Mouse (Mus musculus) T-helper 2 cell (primary cell): ENCODE results near the gene Pygl.

ENCODE experiments used
- in situ Hi-C: fragments of 300-600 bp; cut with MboI, MseI; formaldehyde crosslinking; loops from one replicate; pipeline ENCODE4 v1.15.1; 2025; ENCODE audit warnings: high pct_unique_total_duplicates

Gene Pygl

GRCm38 (mm10) chr12:70231294-70231693 lies at the start of gene Pygl:
Gene Pygl, minus strand, starts transcription at chr12:70231488.
- in situ Hi-C loops = loop anchor here (10.0 kb wide), 1 partner anchor 204 kb away; no protein-coding TSS in a partner anchor

DNA sequence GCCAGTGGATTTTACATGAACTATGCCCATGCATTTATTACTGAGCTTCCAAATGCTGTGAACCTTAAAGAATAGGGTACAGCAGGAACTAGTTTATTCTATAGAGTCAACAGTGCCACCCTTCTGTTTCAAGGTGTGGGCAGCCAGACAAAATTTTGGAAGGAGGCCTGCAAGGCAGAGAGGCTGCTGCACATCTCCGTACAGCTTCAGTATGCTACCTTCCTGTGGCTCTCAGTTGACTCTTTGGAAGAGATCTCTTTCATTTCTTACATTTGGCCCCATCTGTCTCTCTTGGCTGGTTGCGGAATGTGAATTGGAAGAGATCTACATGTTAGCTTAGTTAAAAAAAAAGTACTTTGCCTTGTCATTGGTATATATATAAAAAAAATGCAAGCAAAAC lies 49.6 kb upstream of the Pygl start:
- in situ Hi-C loops = no loop called here

- in situ Hi-C loops = no loop called here
Observed at GRCm38 (mm10) chr12:70280381-70280780, 49.1 kb upstream of the Pygl start.

GRCm38 (mm10) chr12:70277071-70277939 lies 46.0 kb upstream of the Pygl start:
- in situ Hi-C loops = no loop called here

DNA sequence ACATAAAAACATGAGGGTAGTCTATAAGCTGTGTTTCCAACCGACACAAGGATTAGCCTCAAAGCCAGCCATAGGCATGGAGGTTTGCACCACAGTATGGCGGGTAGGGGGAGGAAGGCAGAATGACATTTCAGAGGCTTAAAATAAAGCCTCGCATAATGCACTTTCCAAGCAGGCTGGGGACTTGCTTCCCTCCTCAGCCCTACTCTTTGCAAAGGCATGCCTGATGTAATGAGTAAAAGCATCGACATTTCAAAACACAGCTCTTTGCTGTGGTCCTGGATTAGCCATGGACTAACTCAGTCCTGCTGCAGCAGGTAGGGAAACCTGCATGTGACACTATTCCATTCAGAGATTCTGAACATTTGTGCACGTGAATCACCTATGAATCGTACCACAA lies 38.4 kb upstream of the Pygl start:
- in situ Hi-C loops = no loop called here

- in situ Hi-C loops = no loop called here
Observed at GRCm38 (mm10) chr12:70267314-70267713, 36.0 kb upstream of the Pygl start.

DNA sequence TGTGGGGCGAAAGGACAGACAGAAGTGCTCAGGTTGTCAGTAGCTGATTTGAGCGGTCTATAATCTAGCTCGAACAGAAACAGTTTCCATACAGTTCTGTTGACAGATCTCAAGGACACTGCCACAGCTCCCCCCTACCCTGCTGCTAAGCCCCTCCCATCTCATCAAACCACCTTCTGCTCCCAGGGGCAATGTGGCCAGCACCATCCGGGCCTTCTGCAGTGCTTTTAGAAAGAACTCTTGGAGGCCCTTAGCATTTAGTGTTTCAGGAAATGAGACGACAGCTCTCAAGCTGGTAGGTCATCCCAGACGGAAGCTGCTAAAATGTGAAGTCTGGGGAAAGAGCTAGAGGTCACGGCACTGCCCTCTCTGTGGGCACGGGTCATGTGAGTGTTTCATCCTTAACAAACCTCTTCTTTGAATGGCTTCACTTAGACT lies 35.2 kb upstream of the Pygl start:
- in situ Hi-C loops = no loop called here

- in situ Hi-C loops = no loop called here
Observed at GRCm38 (mm10) chr12:70263721-70264120, 32.4 kb upstream of the Pygl start.

GRCm38 (mm10) chr12:70262271-70262953 lies 31.1 kb upstream of the Pygl start:
- in situ Hi-C loops = no loop called here

GRCm38 (mm10) chr12:70251210-70251884 lies 20.1 kb upstream of the Pygl start:
- in situ Hi-C loops = no loop called here

DNA sequence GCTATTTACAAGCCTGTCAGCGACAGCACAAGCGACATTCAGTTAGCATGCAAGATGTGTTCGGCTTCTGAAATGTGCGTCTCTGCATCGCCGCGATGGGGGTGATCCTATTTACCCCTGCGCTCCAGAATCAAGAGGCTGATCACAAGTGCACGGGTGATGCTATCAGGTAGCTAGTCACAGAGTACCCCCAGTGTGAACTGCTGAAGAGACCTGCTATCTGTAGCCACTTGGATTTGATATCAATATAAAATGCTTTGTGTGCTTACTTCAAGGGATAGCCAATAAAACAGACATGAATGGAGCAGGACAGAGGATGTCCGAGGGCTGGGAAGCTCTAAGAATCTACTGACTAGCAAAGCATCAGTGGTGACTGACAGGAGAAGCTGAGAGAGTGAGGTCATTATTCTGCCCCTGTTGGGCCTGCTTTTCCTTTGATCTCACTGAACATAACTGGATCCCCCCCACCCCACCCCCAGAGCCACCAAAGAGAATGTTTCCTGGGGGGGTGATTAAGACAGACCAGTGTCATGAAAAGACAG lies 18.4 kb upstream of the Pygl start:
- in situ Hi-C loops = no loop called here

- in situ Hi-C loops = no loop called here
Observed at GRCm38 (mm10) chr12:70247683-70248474, 16.6 kb upstream of the Pygl start.

DNA sequence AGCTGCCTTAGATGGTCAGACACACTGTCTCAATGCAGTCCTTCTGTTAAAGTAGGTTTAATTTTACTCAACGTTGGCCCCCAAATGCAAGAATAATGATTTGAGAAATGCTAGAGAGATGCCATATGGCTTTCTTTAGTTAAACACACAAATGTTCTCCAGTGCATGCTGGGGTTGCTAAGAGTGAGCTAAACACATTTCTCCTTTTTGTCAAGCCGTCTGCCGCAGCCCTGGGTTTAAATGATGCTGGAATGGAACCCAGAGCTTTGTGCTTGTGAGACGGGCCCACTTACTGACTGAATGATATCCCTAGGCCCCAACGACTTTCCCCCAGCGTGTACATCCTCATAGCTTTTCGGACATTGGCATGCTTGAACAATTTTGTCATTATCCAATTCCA lies 11.3 kb upstream of the Pygl start:
- in situ Hi-C loops = no loop called here

GRCm38 (mm10) chr12:70239741-70240140 lies 8.5 kb upstream of the Pygl start:
- in situ Hi-C loops = loop anchor here (10.0 kb wide), 1 partner anchor 195 kb away; no protein-coding TSS in a partner anchor

GRCm38 (mm10) chr12:70238604-70239003 lies 7.3 kb upstream of the Pygl start:
- in situ Hi-C loops = loop anchor here (10.0 kb wide), 1 partner anchor 196 kb away; no protein-coding TSS in a partner anchor

DNA sequence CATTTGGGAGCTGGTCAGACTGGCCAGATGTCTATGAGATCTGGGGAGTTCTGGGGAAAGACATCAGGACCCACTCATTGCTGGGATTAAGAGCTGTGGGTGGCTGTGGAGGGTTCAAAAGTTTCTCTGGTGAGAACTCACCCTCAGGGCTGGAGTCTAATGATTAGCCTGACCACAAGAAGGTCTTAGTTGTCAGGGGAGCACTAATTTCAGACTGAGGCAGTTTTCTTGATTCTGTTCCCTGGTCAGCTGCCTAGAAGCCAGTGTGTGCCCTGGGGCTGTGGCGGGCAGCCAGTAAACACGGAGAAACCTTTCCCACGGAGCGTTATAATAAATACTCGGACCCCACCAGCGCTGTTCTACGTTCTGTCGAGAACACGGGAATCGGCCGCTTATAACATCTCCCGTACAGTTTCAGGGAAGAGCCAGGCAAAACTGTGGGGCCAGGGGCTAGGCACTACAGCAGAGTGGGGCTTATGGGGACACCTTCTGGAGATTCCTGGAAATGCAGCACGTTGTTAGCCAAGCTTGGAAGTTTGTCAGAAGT lies 3.7 kb upstream of the Pygl start:
- in situ Hi-C loops = loop anchor here (10.0 kb wide), 1 partner anchor 200 kb away; no protein-coding TSS in a partner anchor

DNA sequence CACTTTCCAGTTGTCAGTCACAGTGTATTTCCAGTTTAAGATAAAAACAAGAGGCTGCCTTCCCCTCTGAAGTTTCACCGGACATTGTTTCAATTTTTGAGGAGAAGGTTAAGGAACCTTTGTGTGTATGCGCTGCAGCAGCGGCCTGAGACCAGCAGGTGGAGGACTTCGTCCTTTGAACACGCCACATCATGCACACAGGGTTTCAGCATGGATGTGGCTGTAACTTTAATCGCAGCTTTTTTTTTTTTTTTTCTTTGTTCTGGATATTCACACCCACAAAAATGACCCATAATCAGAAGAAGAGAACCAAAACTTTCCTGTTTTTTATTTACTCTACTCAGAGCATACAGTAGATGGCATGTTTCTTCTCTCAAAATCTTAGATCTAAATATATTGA lies 3.1 kb upstream of the Pygl start:
- in situ Hi-C loops = loop anchor here (10.0 kb wide), 1 partner anchor 200 kb away; no protein-coding TSS in a partner anchor

DNA sequence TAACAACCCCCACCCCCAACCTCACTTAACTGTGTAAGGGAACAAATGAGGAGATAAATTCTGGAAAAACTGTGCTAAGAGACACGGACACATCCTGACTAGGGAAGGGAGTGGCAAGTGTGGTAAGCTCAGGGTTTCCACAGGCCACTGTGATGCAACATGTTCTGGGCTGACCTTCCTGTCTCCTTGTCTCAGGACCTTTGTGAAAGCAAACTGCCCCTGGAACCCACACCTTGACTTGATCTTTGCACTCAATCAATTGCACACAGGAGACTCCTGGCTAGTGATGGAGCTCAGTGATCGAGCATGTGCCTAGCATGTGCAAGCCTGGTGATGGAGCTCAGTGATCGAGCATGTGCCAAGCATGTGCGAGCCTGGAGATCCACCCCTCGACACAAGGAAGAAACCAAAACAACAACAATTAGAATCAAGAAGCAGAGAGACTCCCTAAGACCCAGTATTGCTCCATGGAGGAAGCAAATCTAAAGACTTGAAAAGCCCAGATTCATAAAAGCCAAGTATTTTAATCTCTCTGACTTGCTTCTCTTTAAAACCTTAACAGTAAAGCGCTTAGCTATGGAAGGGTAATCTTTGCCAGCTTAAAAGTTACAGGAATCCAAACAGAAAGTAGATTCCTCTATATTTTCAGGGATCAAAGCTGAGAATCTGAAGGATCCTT lies 2.5 kb upstream of the Pygl start:
- in situ Hi-C loops = loop anchor here (10.0 kb wide), 1 partner anchor 201 kb away; no protein-coding TSS in a partner anchor

GRCm38 (mm10) chr12:70232020-70232544 lies 794 bp upstream of the Pygl start:
- in situ Hi-C loops = loop anchor here (10.0 kb wide), 1 partner anchor 203 kb away; no protein-coding TSS in a partner anchor

DNA sequence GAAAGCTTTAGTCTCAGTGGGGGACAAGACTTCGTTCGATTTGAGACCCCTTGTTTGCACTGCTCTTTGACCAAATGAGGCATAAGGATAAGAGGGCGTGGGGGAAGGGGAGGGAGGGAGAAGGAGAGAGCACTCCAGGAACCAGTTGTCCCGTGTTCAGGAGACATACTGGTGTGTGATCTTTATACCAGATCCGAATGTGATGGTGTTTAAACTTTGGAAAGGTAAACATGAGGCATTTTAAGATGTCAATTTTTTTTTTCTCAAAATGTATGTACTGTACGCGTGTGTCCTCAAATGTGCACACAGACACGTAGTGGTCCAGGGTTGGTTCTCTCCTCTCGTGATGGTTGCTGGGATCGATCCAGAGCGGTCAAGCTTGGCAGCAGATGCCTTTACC lies 3.1 kb downstream of the Pygl start:
- in situ Hi-C loops = no loop called here
